Mouse (Mus musculus): ENCODE measurements around the gene Kng2. TPM values are rescaled to one million over a fixed set of nuclear protein-coding genes. Genes with fewer than 3 reads are reported as not detected.
"Not testable (repeated sequence)": the region's sequence is repeated elsewhere in the genome, so short reads cannot be mapped to it uniquely, and the experiment has no call there.

Gene Kng2
- polyA plus RNA-seq (2015; fragmentation: Nextera tagmentation; extraction: Ambion mirVana): 0.50 and 2.0 TPM in 2 replicates

GRCm38 (mm10) chr16:23028966-23029600, at the start of gene Kng2:
Kng2 (minus strand) TSS chr16:23029482.
- ATAC-seq (ENCODE audit: insufficient read depth, low FRiP score, low read depth): not testable (repeated sequence)

GRCm38 (mm10) chr16:23077516-23077915, 48.2 kb upstream of the Kng2 start:
- not testable (repeated sequence) for H3K9me3 ChIP-seq; H3K27ac ChIP-seq; H3K4me3 ChIP-seq (replicated peaks); H3K36me3 ChIP-seq; H3K4me1 ChIP-seq; H3K9ac ChIP-seq; ATAC-seq (ENCODE audit: insufficient read depth, low FRiP score, low read depth); H3K27me3 ChIP-seq (replicated peaks); H3K4me2 ChIP-seq
- WGBS: 78% methylated on average over 6 of the region's 6 CpGs

More at GRCm38 (mm10) chr16:23028966-23029600, at the start of gene Kng2:
- not testable (repeated sequence) for H3K27me3 ChIP-seq (replicated peaks); H3K4me1 ChIP-seq; H3K4me3 ChIP-seq (replicated peaks); H3K4me2 ChIP-seq; H3K27ac ChIP-seq; H3K9me3 ChIP-seq; H3K9ac ChIP-seq; H3K36me3 ChIP-seq
- WGBS: 83% methylated on average over 3 of the region's 3 CpGs

GRCm38 (mm10) chr16:23060781-23061325, 31.6 kb upstream of the Kng2 start:
- not testable (repeated sequence) for H3K9me3 ChIP-seq; H3K4me1 ChIP-seq; ATAC-seq (ENCODE audit: insufficient read depth, low FRiP score, low read depth); H3K4me2 ChIP-seq; H3K27ac ChIP-seq; H3K36me3 ChIP-seq; H3K27me3 ChIP-seq (replicated peaks); H3K9ac ChIP-seq; H3K4me3 ChIP-seq (replicated peaks)
- WGBS: 85% methylated on average over 5 of the region's 5 CpGs

- H3K9ac ChIP-seq; H3K4me2 ChIP-seq; H3K27me3 ChIP-seq (replicated peaks); H3K36me3 ChIP-seq; H3K4me1 ChIP-seq; H3K27ac ChIP-seq; H3K9me3 ChIP-seq; H3K4me3 ChIP-seq (replicated peaks); ATAC-seq (ENCODE audit: insufficient read depth, low FRiP score, low read depth): not testable (repeated sequence)
- WGBS: 54% methylated on average over 4 of the region's 4 CpGs
Measured at GRCm38 (mm10) chr16:23059630-23060029, 30.3 kb upstream of the Kng2 start.

- H3K9ac ChIP-seq; H3K4me2 ChIP-seq; H3K27me3 ChIP-seq (replicated peaks); H3K36me3 ChIP-seq; H3K9me3 ChIP-seq; H3K4me1 ChIP-seq; H3K27ac ChIP-seq; H3K4me3 ChIP-seq (replicated peaks): not testable (repeated sequence)
- ATAC-seq (ENCODE audit: insufficient read depth, low FRiP score, low read depth): peak; percentile 50; the same call in 1 of the 2 replicates
- 74% methylated on average over 1 of the region's 1 CpGs for WGBS
Measured at GRCm38 (mm10) chr16:23057668-23058447, 28.6 kb upstream of the Kng2 start, which contains the start of gene Kng1. Kng1 (plus strand) TSS chr16:23057865.

- no peak overlapping the region for H3K9ac ChIP-seq
- H3K27ac ChIP-seq: no peak overlapping the region
- no peak overlapping the region for H3K4me3 ChIP-seq (replicated peaks)
- no peak overlapping the region for H3K4me2 ChIP-seq
- H3K27me3 ChIP-seq (replicated peaks): no peaks in the 10 kb centered on the region
- no peaks in the 10 kb centered on the region for H3K36me3 ChIP-seq
- H3K4me1 ChIP-seq: no peaks in the 10 kb centered on the region
- no peaks in the 10 kb centered on the region for H3K9me3 ChIP-seq
- WGBS: 64% methylated on average over 5 of the region's 5 CpGs
- no peak for ATAC-seq (ENCODE audit: insufficient read depth, low FRiP score, low read depth)
Measured at GRCm38 (mm10) chr16:23046319-23046718, 17.0 kb upstream of the Kng2 start.

- no peak for ATAC-seq (ENCODE audit: insufficient read depth, low FRiP score, low read depth)
- no peak overlapping the region for H3K27ac ChIP-seq
- H3K9ac ChIP-seq: no peak overlapping the region
- H3K4me1 ChIP-seq: no peaks in the 10 kb centered on the region
- no peak overlapping the region for H3K4me3 ChIP-seq (replicated peaks)
- no peaks in the 10 kb centered on the region for H3K36me3 ChIP-seq
- no peak overlapping the region for H3K4me2 ChIP-seq
- 30% methylated on average over 4 of the region's 4 CpGs for WGBS
- no peaks in the 10 kb centered on the region for H3K9me3 ChIP-seq
- H3K27me3 ChIP-seq (replicated peaks): no peaks in the 10 kb centered on the region
Measured at GRCm38 (mm10) chr16:23040876-23041275, 11.6 kb upstream of the Kng2 start.

GRCm38 (mm10) chr16:23039281-23039680, 10.0 kb upstream of the Kng2 start:
- ATAC-seq (ENCODE audit: insufficient read depth, low FRiP score, low read depth): no peak
- H3K27me3 ChIP-seq (replicated peaks): no peaks in the 10 kb centered on the region
- H3K4me2 ChIP-seq: no peak overlapping the region
- 87% methylated on average over 4 of the region's 4 CpGs for WGBS
- H3K27ac ChIP-seq: no peak overlapping the region
- no peaks in the 10 kb centered on the region for H3K36me3 ChIP-seq
- no peaks in the 10 kb centered on the region for H3K9me3 ChIP-seq
- H3K4me3 ChIP-seq (replicated peaks): no peak overlapping the region
- H3K9ac ChIP-seq: no peak overlapping the region
- no peaks in the 10 kb centered on the region for H3K4me1 ChIP-seq

- Histone ChIP-seq H3K36me3 (no peaks in the 10 kb centered on the region), H3K4me3 (replicated peaks) (no peak overlapping the region), H3K9ac (no peak overlapping the region), H3K27me3 (replicated peaks) (no peaks in the 10 kb centered on the region), H3K9me3 (no peaks in the 10 kb centered on the region), H3K4me2 (no peak overlapping the region), H3K27ac (no peak overlapping the region), H3K4me1 (no peaks in the 10 kb centered on the region)
- no peak for ATAC-seq (ENCODE audit: insufficient read depth, low FRiP score, low read depth)
- WGBS: 65% methylated on average over 7 of the region's 7 CpGs
Measured at GRCm38 (mm10) chr16:23037744-23038143, 8.5 kb upstream of the Kng2 start.

- H3K36me3 ChIP-seq: no peaks in the 10 kb centered on the region
- H3K4me1 ChIP-seq: no peaks in the 10 kb centered on the region
- H3K9ac ChIP-seq: no peak overlapping the region
- no peak overlapping the region for H3K4me3 ChIP-seq (replicated peaks)
- H3K27me3 ChIP-seq (replicated peaks): no peaks in the 10 kb centered on the region
- ATAC-seq (ENCODE audit: insufficient read depth, low FRiP score, low read depth): no peak
- no peaks in the 10 kb centered on the region for H3K9me3 ChIP-seq
- 83% methylated on average over 4 of the region's 4 CpGs for WGBS
- no peak overlapping the region for H3K4me2 ChIP-seq
- H3K27ac ChIP-seq: no peak overlapping the region
Measured at GRCm38 (mm10) chr16:23033673-23034072, 4.4 kb upstream of the Kng2 start.

GRCm38 (mm10) chr16:23030673-23031435, 1.6 kb upstream of the Kng2 start:
- H3K27ac ChIP-seq: no peak overlapping the region
- H3K36me3 ChIP-seq: no peaks in the 10 kb centered on the region
- H3K9me3 ChIP-seq: no peaks in the 10 kb centered on the region
- H3K27me3 ChIP-seq (replicated peaks): no peaks in the 10 kb centered on the region
- whole genome bisulfite sequencing: 86% methylated on average over 5 of the region's 5 CpGs
- H3K4me1 ChIP-seq: no peaks in the 10 kb centered on the region
- ATAC-seq (ENCODE audit: insufficient read depth, low FRiP score, low read depth): no peak
- H3K4me3 ChIP-seq (replicated peaks): no peak overlapping the region
- H3K9ac ChIP-seq: no peak overlapping the region
- no peak overlapping the region for H3K4me2 ChIP-seq

GRCm38 (mm10) chr16:23027341-23027740, 1.9 kb downstream of the Kng2 start:
- not testable (repeated sequence) for ATAC-seq (ENCODE audit: insufficient read depth, low FRiP score, low read depth); H3K36me3 ChIP-seq; H3K9ac ChIP-seq; H3K4me3 ChIP-seq (replicated peaks); H3K9me3 ChIP-seq; H3K27ac ChIP-seq; H3K4me1 ChIP-seq; H3K27me3 ChIP-seq (replicated peaks); H3K4me2 ChIP-seq
- 28% methylated on average over 3 of the region's 3 CpGs for WGBS

Data from stomach, embryonic 15.5 days (tissue).